Comparison of ENCODE assay signal across 14 mouse cellular contexts in the genomic region with DNA sequence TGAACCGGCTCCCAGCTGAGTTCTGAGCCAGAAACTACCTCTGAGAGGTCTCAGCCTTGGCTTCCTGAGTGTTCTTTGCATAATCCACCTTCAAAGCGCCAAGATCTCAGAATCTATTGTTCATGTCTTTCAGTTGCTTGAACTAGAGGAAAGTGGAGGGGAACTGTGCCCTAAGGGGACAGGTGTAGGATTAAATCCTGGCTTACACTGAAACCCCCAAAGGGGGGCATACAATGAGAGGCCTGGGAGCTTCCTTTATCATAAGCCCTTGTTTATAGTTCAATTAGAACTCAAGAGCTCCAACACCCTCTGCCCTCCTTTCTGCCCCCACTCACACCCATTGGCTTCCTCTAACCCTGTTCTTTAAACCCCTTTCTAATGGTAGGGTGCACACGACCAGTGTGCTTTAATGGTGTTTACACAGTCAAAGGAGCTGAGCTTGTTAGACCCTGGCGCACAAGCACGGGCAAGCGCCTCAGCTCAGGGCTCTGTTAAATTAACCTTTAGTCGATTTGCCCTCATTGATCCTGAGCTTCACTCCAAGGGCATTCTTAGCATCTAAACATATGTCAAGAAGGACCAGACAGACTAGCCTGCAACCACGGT.
"Had no signal": no experiment of that assay in that cellular context is flagged by ENCODE, and none has a peak within 500 bp of the region (broad histone marks: within the 10 kb centered on the region; RNA-seq: fewer than 3 reads in every experiment).

No protein-coding gene starts in this region.

- DNase-seq: kidney, adult 8-10 months; kidney, postnatal 25 days; layer of hippocampus, adult 9-11 months; layer of hippocampus, postnatal 36 days; liver; liver, embryonic 13.5 days; lung, adult 18-20 months; lung, postnatal 36 days; right cerebral cortex, adult 18-20 months; thymus, postnatal 4 days had no signal

- H3K4me3 ChIP-seq: limb, embryonic 12.5 days; liver, embryonic 13.5 days had no signal

- H3K27me3 ChIP-seq: limb, embryonic 12.5 days had no signal

- H3K4me1 ChIP-seq: liver, embryonic 13.5 days had no signal

- ATAC-seq: intestine, postnatal 0 days; lung, postnatal 0 days had no signal

- H3K9me3 ChIP-seq: limb, embryonic 12.5 days; liver, embryonic 13.5 days had no signal

- H3K36me3 ChIP-seq: limb, embryonic 12.5 days; liver, embryonic 13.5 days had no signal

- H3K4me2 ChIP-seq: limb, embryonic 12.5 days; liver, embryonic 13.5 days had no signal

- H3K27ac ChIP-seq: limb, embryonic 12.5 days; liver, embryonic 13.5 days; stomach, postnatal 0 days had no signal

- H3K9ac ChIP-seq: limb, embryonic 12.5 days; liver, embryonic 13.5 days had no signal
